Mouse (Mus musculus): ENCODE results near the gene Gatb. TPM values are rescaled to one million over a fixed set of nuclear protein-coding genes. Genes with fewer than 3 reads are reported as not detected.

The Gatb gene
- polyA plus RNA-seq, 1 experiment from 2014 or later = 22.1 TPM

GRCm38 (mm10) chr3:85616389-85616788 is 42.5 kb downstream of the Gatb start:
- Histone ChIP-seq H3K4me3 (ENCODE audit: low read length) (no peak overlapping the region), H3K4me1 (replicated peaks; ENCODE audit: control insufficient read depth, insufficient read depth, low read length) (no peaks in the 10 kb centered on the region), H3K9ac (ENCODE audit: low read length) (no peak overlapping the region), H3K4me2 (ENCODE audit: low read depth, low read length) (no peak overlapping the region), H3K36me3 (ENCODE audit: control insufficient read depth, insufficient read depth, low read length) (peaks cover 9% of the 10 kb centered on the region; the same call in 1 of the 2 replicates), H3K27ac (ENCODE audit: low read length) (no peak overlapping the region), H3K9me3 (ENCODE audit: control insufficient read depth, low read length) (no peaks in the 10 kb centered on the region), H3K27me3 (ENCODE audit: control insufficient read depth, insufficient read depth, low read depth, low read length) (no peaks in the 10 kb centered on the region)
- no peak for ATAC-seq (ENCODE audit: low read depth)
- WGBS = 81% methylated on average over 1 of the region's 1 CpGs

- no peak for ATAC-seq (ENCODE audit: low read depth)
- Histone ChIP-seq H3K9me3 (ENCODE audit: control insufficient read depth, low read length) (no peaks in the 10 kb centered on the region), H3K27me3 (ENCODE audit: control insufficient read depth, insufficient read depth, low read depth, low read length) (no peaks in the 10 kb centered on the region), H3K4me2 (ENCODE audit: low read depth, low read length) (no peak overlapping the region), H3K27ac (ENCODE audit: low read length) (no peak overlapping the region), H3K9ac (ENCODE audit: low read length) (no peak overlapping the region), H3K36me3 (ENCODE audit: control insufficient read depth, insufficient read depth, low read length) (peaks cover 7% of the 10 kb centered on the region; the same call in 1 of the 2 replicates), H3K4me3 (ENCODE audit: low read length) (no peak overlapping the region), H3K4me1 (replicated peaks; ENCODE audit: control insufficient read depth, insufficient read depth, low read length) (no peaks in the 10 kb centered on the region)
- 76% methylated on average over 6 of the region's 6 CpGs for WGBS
Observed at GRCm38 (mm10) chr3:85618885-85619284, 45.0 kb downstream of the Gatb start.

GRCm38 (mm10) chr3:85619345-85619744 is 45.4 kb downstream of the Gatb start:
- H3K4me1 ChIP-seq (replicated peaks; ENCODE audit: control insufficient read depth, insufficient read depth, low read length) = no peaks in the 10 kb centered on the region
- H3K4me2 ChIP-seq (ENCODE audit: low read depth, low read length) = no peak overlapping the region
- ATAC-seq (ENCODE audit: low read depth) = no peak
- H3K4me3 ChIP-seq (ENCODE audit: low read length) = no peak overlapping the region
- no peak overlapping the region for H3K27ac ChIP-seq (ENCODE audit: low read length)
- no peak overlapping the region for H3K9ac ChIP-seq (ENCODE audit: low read length)
- no peaks in the 10 kb centered on the region for H3K27me3 ChIP-seq (ENCODE audit: control insufficient read depth, insufficient read depth, low read depth, low read length)
- H3K9me3 ChIP-seq (ENCODE audit: control insufficient read depth, low read length) = no peaks in the 10 kb centered on the region
- peaks cover 7% of the 10 kb centered on the region; the same call in 1 of the 2 replicates for H3K36me3 ChIP-seq (ENCODE audit: control insufficient read depth, insufficient read depth, low read length)
- 91% methylated on average over 5 of the region's 5 CpGs for WGBS

GRCm38 (mm10) chr3:85619751-85620150 is 45.8 kb downstream of the Gatb start:
- Histone ChIP-seq H3K36me3 (ENCODE audit: control insufficient read depth, insufficient read depth, low read length) (peaks cover 7% of the 10 kb centered on the region; the same call in 1 of the 2 replicates), H3K9ac (ENCODE audit: low read length) (no peak overlapping the region), H3K9me3 (ENCODE audit: control insufficient read depth, low read length) (no peaks in the 10 kb centered on the region), H3K27ac (ENCODE audit: low read length) (no peak overlapping the region), H3K4me3 (ENCODE audit: low read length) (no peak overlapping the region), H3K27me3 (ENCODE audit: control insufficient read depth, insufficient read depth, low read depth, low read length) (no peaks in the 10 kb centered on the region), H3K4me2 (ENCODE audit: low read depth, low read length) (no peak overlapping the region), H3K4me1 (replicated peaks; ENCODE audit: control insufficient read depth, insufficient read depth, low read length) (no peaks in the 10 kb centered on the region)
- 88% methylated on average over 1 of the region's 1 CpGs for WGBS
- ATAC-seq (ENCODE audit: low read depth) = no peak

GRCm38 (mm10) chr3:85629895-85630510 is 56.1 kb downstream of the Gatb start:
- no peak for ATAC-seq (ENCODE audit: low read depth)
- Histone ChIP-seq H3K27ac (ENCODE audit: low read length) (no peak overlapping the region), H3K9me3 (ENCODE audit: control insufficient read depth, low read length) (no peaks in the 10 kb centered on the region), H3K4me2 (ENCODE audit: low read depth, low read length) (no peak overlapping the region), H3K4me1 (replicated peaks; ENCODE audit: control insufficient read depth, insufficient read depth, low read length) (no peaks in the 10 kb centered on the region), H3K9ac (ENCODE audit: low read length) (no peak overlapping the region), H3K4me3 (ENCODE audit: low read length) (no peak overlapping the region), H3K27me3 (ENCODE audit: control insufficient read depth, insufficient read depth, low read depth, low read length) (no peaks in the 10 kb centered on the region), H3K36me3 (ENCODE audit: control insufficient read depth, insufficient read depth, low read length) (no peaks in the 10 kb centered on the region)
- WGBS = 96% methylated on average over 4 of the region's 4 CpGs

- ATAC-seq (ENCODE audit: low read depth) = no peak
Observed at GRCm38 (mm10) chr3:85633733-85634132, 59.8 kb downstream of the Gatb start.

GRCm38 (mm10) chr3:85634389-85635125 is 60.6 kb downstream of the Gatb start:
- no peak overlapping the region for H3K4me2 ChIP-seq (ENCODE audit: low read depth, low read length)

More at GRCm38 (mm10) chr3:85633733-85634132, 59.8 kb downstream of the Gatb start:
- 76% methylated on average over 2 of the region's 2 CpGs for WGBS
- Histone ChIP-seq H3K4me3 (ENCODE audit: low read length) (no peak overlapping the region), H3K9ac (ENCODE audit: low read length) (no peak overlapping the region), H3K9me3 (ENCODE audit: control insufficient read depth, low read length) (no peaks in the 10 kb centered on the region), H3K27ac (ENCODE audit: low read length) (no peak overlapping the region), H3K36me3 (ENCODE audit: control insufficient read depth, insufficient read depth, low read length) (no peaks in the 10 kb centered on the region), H3K4me2 (ENCODE audit: low read depth, low read length) (no peak overlapping the region), H3K4me1 (replicated peaks; ENCODE audit: control insufficient read depth, insufficient read depth, low read length) (no peaks in the 10 kb centered on the region), H3K27me3 (ENCODE audit: control insufficient read depth, insufficient read depth, low read depth, low read length) (no peaks in the 10 kb centered on the region)

GRCm38 (mm10) chr3:85635126-85635419 is 61.2 kb downstream of the Gatb start:
- H3K4me2 ChIP-seq (ENCODE audit: low read depth, low read length) = no peak overlapping the region
- no peaks in the 10 kb centered on the region for H3K4me1 ChIP-seq (replicated peaks; ENCODE audit: control insufficient read depth, insufficient read depth, low read length)
- H3K36me3 ChIP-seq (ENCODE audit: control insufficient read depth, insufficient read depth, low read length) = no peaks in the 10 kb centered on the region
- no peak overlapping the region for H3K27ac ChIP-seq (ENCODE audit: low read length)
- H3K27me3 ChIP-seq (ENCODE audit: control insufficient read depth, insufficient read depth, low read depth, low read length) = no peaks in the 10 kb centered on the region
- H3K9ac ChIP-seq (ENCODE audit: low read length) = no peak overlapping the region
- H3K4me3 ChIP-seq (ENCODE audit: low read length) = no peak overlapping the region
- H3K9me3 ChIP-seq (ENCODE audit: control insufficient read depth, low read length) = no peaks in the 10 kb centered on the region
- ATAC-seq (ENCODE audit: low read depth) = no peak
- 46% methylated on average over 2 of the region's 2 CpGs for WGBS

More at GRCm38 (mm10) chr3:85634389-85635125, 60.6 kb downstream of the Gatb start:
- H3K9me3 ChIP-seq (ENCODE audit: control insufficient read depth, low read length) = no peaks in the 10 kb centered on the region
- H3K36me3 ChIP-seq (ENCODE audit: control insufficient read depth, insufficient read depth, low read length) = no peaks in the 10 kb centered on the region
- H3K27ac ChIP-seq (ENCODE audit: low read length) = no peak overlapping the region
- no peak overlapping the region for H3K4me3 ChIP-seq (ENCODE audit: low read length)
- no peak for ATAC-seq (ENCODE audit: low read depth)
- no peaks in the 10 kb centered on the region for H3K4me1 ChIP-seq (replicated peaks; ENCODE audit: control insufficient read depth, insufficient read depth, low read length)
- no peaks in the 10 kb centered on the region for H3K27me3 ChIP-seq (ENCODE audit: control insufficient read depth, insufficient read depth, low read depth, low read length)
- H3K9ac ChIP-seq (ENCODE audit: low read length) = no peak overlapping the region
- 77% methylated on average over 8 of the region's 8 CpGs for WGBS

GRCm38 (mm10) chr3:85635591-85635990 is 61.7 kb downstream of the Gatb start:
- no peak overlapping the region for H3K4me2 ChIP-seq (ENCODE audit: low read depth, low read length)
- H3K36me3 ChIP-seq (ENCODE audit: control insufficient read depth, insufficient read depth, low read length) = no peaks in the 10 kb centered on the region
- H3K4me3 ChIP-seq (ENCODE audit: low read length) = no peak overlapping the region
- no peaks in the 10 kb centered on the region for H3K9me3 ChIP-seq (ENCODE audit: control insufficient read depth, low read length)
- no peak for ATAC-seq (ENCODE audit: low read depth)
- WGBS = 93% methylated on average over 2 of the region's 2 CpGs
- H3K27me3 ChIP-seq (ENCODE audit: control insufficient read depth, insufficient read depth, low read depth, low read length) = no peaks in the 10 kb centered on the region
- H3K27ac ChIP-seq (ENCODE audit: low read length) = no peak overlapping the region
- no peak overlapping the region for H3K9ac ChIP-seq (ENCODE audit: low read length)
- no peaks in the 10 kb centered on the region for H3K4me1 ChIP-seq (replicated peaks; ENCODE audit: control insufficient read depth, insufficient read depth, low read length)
